Mouse (Mus musculus): ENCODE results near the gene Dguok. TPM values are rescaled to one million over a fixed set of nuclear protein-coding genes. Genes with fewer than 3 reads are reported as not detected.

Dguok gene
- polyA plus RNA-seq, 1 experiment from 2014 or later, result 24.3 TPM

GRCm38 (mm10) chr6:83488200-83488599, 18.6 kb downstream of the Dguok start:
- WGBS (ENCODE audit: insufficient replicate concordance), result 71% methylated on average over 5 of the region's 5 CpGs
- Histone ChIP-seq H3K27ac (ENCODE audit: low read length) (no peak overlapping the region), H3K27me3 (ENCODE audit: control insufficient read depth, insufficient read depth, low read depth, low read length) (no peaks in the 10 kb centered on the region), H3K36me3 (ENCODE audit: control insufficient read depth, insufficient read depth) (peaks cover 6% of the 10 kb centered on the region), H3K9me3 (replicated peaks; ENCODE audit: control insufficient read depth, low read length) (no peaks in the 10 kb centered on the region), H3K4me3 (ENCODE audit: low read depth, low read length) (no peak overlapping the region), H3K9ac (ENCODE audit: low read depth, low read length) (no peak overlapping the region), H3K4me1 (ENCODE audit: control insufficient read depth, low read depth, low read length) (no peaks in the 10 kb centered on the region), H3K4me2 (ENCODE audit: low read depth, low read length) (no peak overlapping the region)
- no peak for ATAC-seq (ENCODE audit: low read depth)

- Histone ChIP-seq H3K9ac (ENCODE audit: low read depth, low read length) (no peak overlapping the region), H3K36me3 (ENCODE audit: control insufficient read depth, insufficient read depth) (peaks cover 6% of the 10 kb centered on the region), H3K9me3 (replicated peaks; ENCODE audit: control insufficient read depth, low read length) (no peaks in the 10 kb centered on the region), H3K27me3 (ENCODE audit: control insufficient read depth, insufficient read depth, low read depth, low read length) (no peaks in the 10 kb centered on the region), H3K4me2 (ENCODE audit: low read depth, low read length) (no peak overlapping the region), H3K27ac (ENCODE audit: low read length) (no peak overlapping the region), H3K4me1 (ENCODE audit: control insufficient read depth, low read depth, low read length) (no peaks in the 10 kb centered on the region), H3K4me3 (ENCODE audit: low read depth, low read length) (no peak overlapping the region)
- 57% methylated on average over 4 of the region's 4 CpGs for WGBS (ENCODE audit: insufficient replicate concordance)
- no peak for ATAC-seq (ENCODE audit: low read depth)
Observed at GRCm38 (mm10) chr6:83487298-83487697, 19.5 kb downstream of the Dguok start.

GRCm38 (mm10) chr6:83485854-83486253, 20.9 kb downstream of the Dguok start:
- H3K4me1 ChIP-seq (ENCODE audit: control insufficient read depth, low read depth, low read length), result no peaks in the 10 kb centered on the region
- 60% methylated on average over 4 of the region's 4 CpGs for WGBS (ENCODE audit: insufficient replicate concordance)
- no peak for ATAC-seq (ENCODE audit: low read depth)
- peaks cover 6% of the 10 kb centered on the region for H3K36me3 ChIP-seq (ENCODE audit: control insufficient read depth, insufficient read depth)
- H3K27me3 ChIP-seq (ENCODE audit: control insufficient read depth, insufficient read depth, low read depth, low read length), result no peaks in the 10 kb centered on the region
- H3K27ac ChIP-seq (ENCODE audit: low read length), result no peak overlapping the region
- H3K9ac ChIP-seq (ENCODE audit: low read depth, low read length), result no peak overlapping the region
- no peak overlapping the region for H3K4me3 ChIP-seq (ENCODE audit: low read depth, low read length)
- H3K9me3 ChIP-seq (replicated peaks; ENCODE audit: control insufficient read depth, low read length), result no peaks in the 10 kb centered on the region
- no peak overlapping the region for H3K4me2 ChIP-seq (ENCODE audit: low read depth, low read length)

- ATAC-seq (ENCODE audit: low read depth), result no peak
Observed at GRCm38 (mm10) chr6:83483776-83484175, 23.0 kb downstream of the Dguok start.

GRCm38 (mm10) chr6:83482418-83483085, 24.2 kb downstream of the Dguok start:
- ATAC-seq (ENCODE audit: low read depth), result no peak; the same call in 1 of the 2 replicates
- Histone ChIP-seq H3K27ac (ENCODE audit: low read length) (no peak overlapping the region), H3K4me1 (ENCODE audit: control insufficient read depth, low read depth, low read length) (no peaks in the 10 kb centered on the region), H3K27me3 (ENCODE audit: control insufficient read depth, insufficient read depth, low read depth, low read length) (no peaks in the 10 kb centered on the region), H3K9me3 (replicated peaks; ENCODE audit: control insufficient read depth, low read length) (no peaks in the 10 kb centered on the region), H3K4me2 (ENCODE audit: low read depth, low read length) (no peak overlapping the region), H3K36me3 (ENCODE audit: control insufficient read depth, insufficient read depth) (peaks cover 5% of the 10 kb centered on the region), H3K9ac (ENCODE audit: low read depth, low read length) (no peak overlapping the region), H3K4me3 (ENCODE audit: low read depth, low read length) (no peak overlapping the region)
- 30% methylated on average over 10 of the region's 10 CpGs for WGBS (ENCODE audit: insufficient replicate concordance)

More at GRCm38 (mm10) chr6:83483776-83484175, 23.0 kb downstream of the Dguok start:
- Histone ChIP-seq H3K27ac (ENCODE audit: low read length) (no peak overlapping the region), H3K4me2 (ENCODE audit: low read depth, low read length) (no peak overlapping the region), H3K4me1 (ENCODE audit: control insufficient read depth, low read depth, low read length) (no peaks in the 10 kb centered on the region), H3K4me3 (ENCODE audit: low read depth, low read length) (no peak overlapping the region), H3K9me3 (replicated peaks; ENCODE audit: control insufficient read depth, low read length) (no peaks in the 10 kb centered on the region), H3K36me3 (ENCODE audit: control insufficient read depth, insufficient read depth) (peaks cover 5% of the 10 kb centered on the region), H3K9ac (ENCODE audit: low read depth, low read length) (no peak overlapping the region), H3K27me3 (ENCODE audit: control insufficient read depth, insufficient read depth, low read depth, low read length) (no peaks in the 10 kb centered on the region)
- WGBS (ENCODE audit: insufficient replicate concordance), result 86% methylated on average over 7 of the region's 7 CpGs

- Histone ChIP-seq H3K4me3 (ENCODE audit: low read depth, low read length) (no peak overlapping the region), H3K4me1 (ENCODE audit: control insufficient read depth, low read depth, low read length) (no peaks in the 10 kb centered on the region), H3K9me3 (replicated peaks; ENCODE audit: control insufficient read depth, low read length) (no peaks in the 10 kb centered on the region), H3K27ac (ENCODE audit: low read length) (no peak overlapping the region), H3K27me3 (ENCODE audit: control insufficient read depth, insufficient read depth, low read depth, low read length) (no peaks in the 10 kb centered on the region), H3K4me2 (ENCODE audit: low read depth, low read length) (no peak overlapping the region), H3K36me3 (ENCODE audit: control insufficient read depth, insufficient read depth) (peaks cover 3% of the 10 kb centered on the region; the same call in 1 of the 2 replicates), H3K9ac (ENCODE audit: low read depth, low read length) (no peak overlapping the region)
- no peak for ATAC-seq (ENCODE audit: low read depth)
- 68% methylated on average over 6 of the region's 6 CpGs for WGBS (ENCODE audit: insufficient replicate concordance)
Observed at GRCm38 (mm10) chr6:83480019-83480655, 26.6 kb downstream of the Dguok start.

GRCm38 (mm10) chr6:83479193-83479592, 27.6 kb downstream of the Dguok start:
- Histone ChIP-seq H3K36me3 (ENCODE audit: control insufficient read depth, insufficient read depth) (peaks cover 3% of the 10 kb centered on the region; the same call in 1 of the 2 replicates), H3K27ac (ENCODE audit: low read length) (no peak overlapping the region), H3K4me2 (ENCODE audit: low read depth, low read length) (no peak overlapping the region), H3K4me3 (ENCODE audit: low read depth, low read length) (no peak overlapping the region), H3K27me3 (ENCODE audit: control insufficient read depth, insufficient read depth, low read depth, low read length) (no peaks in the 10 kb centered on the region), H3K9me3 (replicated peaks; ENCODE audit: control insufficient read depth, low read length) (no peaks in the 10 kb centered on the region), H3K4me1 (ENCODE audit: control insufficient read depth, low read depth, low read length) (no peaks in the 10 kb centered on the region), H3K9ac (ENCODE audit: low read depth, low read length) (no peak overlapping the region)
- ATAC-seq (ENCODE audit: low read depth), result no peak
- WGBS (ENCODE audit: insufficient replicate concordance), result 52% methylated on average over 2 of the region's 2 CpGs

- Histone ChIP-seq H3K27me3 (ENCODE audit: control insufficient read depth, insufficient read depth, low read depth, low read length) (no peaks in the 10 kb centered on the region), H3K36me3 (ENCODE audit: control insufficient read depth, insufficient read depth) (peaks cover 3% of the 10 kb centered on the region; the same call in 1 of the 2 replicates), H3K4me1 (ENCODE audit: control insufficient read depth, low read depth, low read length) (no peaks in the 10 kb centered on the region), H3K4me2 (ENCODE audit: low read depth, low read length) (no peak overlapping the region), H3K9ac (ENCODE audit: low read depth, low read length) (no peak overlapping the region), H3K9me3 (replicated peaks; ENCODE audit: control insufficient read depth, low read length) (no peaks in the 10 kb centered on the region), H3K4me3 (ENCODE audit: low read depth, low read length) (no peak overlapping the region), H3K27ac (ENCODE audit: low read length) (no peak overlapping the region)
- 72% methylated on average over 7 of the region's 7 CpGs for WGBS (ENCODE audit: insufficient replicate concordance)
- ATAC-seq (ENCODE audit: low read depth), result no peak
Observed at GRCm38 (mm10) chr6:83478628-83479027, 28.1 kb downstream of the Dguok start.

- no peak overlapping the region for H3K4me2 ChIP-seq (ENCODE audit: low read depth, low read length)
- H3K4me3 ChIP-seq (ENCODE audit: low read depth, low read length), result no peak overlapping the region
- no peaks in the 10 kb centered on the region for H3K27me3 ChIP-seq (ENCODE audit: control insufficient read depth, insufficient read depth, low read depth, low read length)
- no peaks in the 10 kb centered on the region for H3K4me1 ChIP-seq (ENCODE audit: control insufficient read depth, low read depth, low read length)
- 65% methylated on average over 4 of the region's 4 CpGs for WGBS (ENCODE audit: insufficient replicate concordance)
- no peaks in the 10 kb centered on the region for H3K9me3 ChIP-seq (replicated peaks; ENCODE audit: control insufficient read depth, low read length)
- no peak for ATAC-seq (ENCODE audit: low read depth)
- H3K9ac ChIP-seq (ENCODE audit: low read depth, low read length), result no peak overlapping the region
- peaks cover 3% of the 10 kb centered on the region; the same call in 1 of the 2 replicates for H3K36me3 ChIP-seq (ENCODE audit: control insufficient read depth, insufficient read depth)
- H3K27ac ChIP-seq (ENCODE audit: low read length), result no peak overlapping the region
Observed at GRCm38 (mm10) chr6:83478217-83478616, 28.6 kb downstream of the Dguok start.

All from liver, embryonic 16.5 days (tissue).